Mouse (Mus musculus): Measurements from ENCODE around the gene Cep41. TPM values are rescaled to one million over a fixed set of nuclear protein-coding genes. Genes with fewer than 3 reads are reported as not detected.

Gene Cep41
- polyA plus RNA-seq, 1 experiment from 2014 or later: 43.2 TPM

- DNase-seq (ENCODE audit: low spot score): no peak
- ATAC-seq (ENCODE audit: insufficient number of reproducible peaks, low FRiP score, low TSS enrichment, low read depth): no peak
- H3K36me3 ChIP-seq (ENCODE audit: control insufficient read depth, insufficient read depth, low read length): no peaks in the 10 kb centered on the region
- peaks cover 17% of the 10 kb centered on the region for H3K4me1 ChIP-seq (ENCODE audit: control insufficient read depth, insufficient read depth, low read length)
- H3K4me2 ChIP-seq (ENCODE audit: low read depth, severe bottlenecking): no peak overlapping the region
- H3K27ac ChIP-seq (replicated peaks; ENCODE audit: low read depth, low read length): peak overlapping the region; percentile 74
- no peak overlapping the region for H3K9ac ChIP-seq (ENCODE audit: low read length)
- 72% methylated on average over 6 of the region's 6 CpGs for WGBS
- no peak overlapping the region for H3K4me3 ChIP-seq (ENCODE audit: low read depth, low read length)
- no peaks in the 10 kb centered on the region for H3K27me3 ChIP-seq (ENCODE audit: control insufficient read depth, insufficient read depth, low read length)
- no peaks in the 10 kb centered on the region for H3K9me3 ChIP-seq (ENCODE audit: control insufficient read depth, low read length)
Observed at GRCm38 (mm10) chr6:30703476-30703875, 9.9 kb upstream of the Cep41 start.

- Histone ChIP-seq H3K9me3 (ENCODE audit: control insufficient read depth, low read length) (no peaks in the 10 kb centered on the region), H3K4me3 (ENCODE audit: low read depth, low read length) (no peak overlapping the region), H3K4me1 (ENCODE audit: control insufficient read depth, insufficient read depth, low read length) (peaks cover 17% of the 10 kb centered on the region), H3K27me3 (ENCODE audit: control insufficient read depth, insufficient read depth, low read length) (no peaks in the 10 kb centered on the region), H3K36me3 (ENCODE audit: control insufficient read depth, insufficient read depth, low read length) (no peaks in the 10 kb centered on the region), H3K9ac (ENCODE audit: low read length) (no peak overlapping the region), H3K27ac (replicated peaks; ENCODE audit: low read depth, low read length) (peak overlapping the region; percentile 74), H3K4me2 (ENCODE audit: low read depth, severe bottlenecking) (no peak overlapping the region)
- 33% methylated on average over 6 of the region's 6 CpGs for WGBS
- DNase-seq (ENCODE audit: low spot score) (peak; percentile 70), ATAC-seq (ENCODE audit: insufficient number of reproducible peaks, low FRiP score, low TSS enrichment, low read depth) (0 out of 2 replicates have a peak, but pooled peaks have one; percentile 45)
Observed at GRCm38 (mm10) chr6:30702881-30703280, 9.3 kb upstream of the Cep41 start.

GRCm38 (mm10) chr6:30700182-30700581 lies 6.6 kb upstream of the Cep41 start:
- Histone ChIP-seq H3K36me3 (ENCODE audit: control insufficient read depth, insufficient read depth, low read length) (no peaks in the 10 kb centered on the region), H3K27ac (replicated peaks; ENCODE audit: low read depth, low read length) (peak overlapping the region; percentile 33; the same call in 1 of the 2 replicates), H3K4me1 (ENCODE audit: control insufficient read depth, insufficient read depth, low read length) (peaks cover 17% of the 10 kb centered on the region), H3K9me3 (ENCODE audit: control insufficient read depth, low read length) (no peaks in the 10 kb centered on the region), H3K9ac (ENCODE audit: low read length) (no peak overlapping the region), H3K4me3 (ENCODE audit: low read depth, low read length) (no peak overlapping the region), H3K4me2 (ENCODE audit: low read depth, severe bottlenecking) (no peak overlapping the region), H3K27me3 (ENCODE audit: control insufficient read depth, insufficient read depth, low read length) (no peaks in the 10 kb centered on the region)
- ATAC-seq (ENCODE audit: insufficient number of reproducible peaks, low FRiP score, low TSS enrichment, low read depth) (peak; percentile 33; the same call in 1 of the 2 replicates), DNase-seq (ENCODE audit: low spot score) (no peak)
- WGBS: 54% methylated on average over 6 of the region's 6 CpGs

GRCm38 (mm10) chr6:30698036-30698435 lies 4.5 kb upstream of the Cep41 start:
- H3K4me3 ChIP-seq (ENCODE audit: low read depth, low read length): no peak overlapping the region
- ATAC-seq (ENCODE audit: insufficient number of reproducible peaks, low FRiP score, low TSS enrichment, low read depth) (no peak), DNase-seq (ENCODE audit: low spot score) (no peak)
- no peaks in the 10 kb centered on the region for H3K27me3 ChIP-seq (ENCODE audit: control insufficient read depth, insufficient read depth, low read length)
- no peak overlapping the region for H3K9ac ChIP-seq (ENCODE audit: low read length)
- no peaks in the 10 kb centered on the region for H3K36me3 ChIP-seq (ENCODE audit: control insufficient read depth, insufficient read depth, low read length)
- H3K4me1 ChIP-seq (ENCODE audit: control insufficient read depth, insufficient read depth, low read length): peaks cover 12% of the 10 kb centered on the region
- H3K9me3 ChIP-seq (ENCODE audit: control insufficient read depth, low read length): no peaks in the 10 kb centered on the region
- no peak overlapping the region for H3K27ac ChIP-seq (replicated peaks; ENCODE audit: low read depth, low read length)
- WGBS: 92% methylated on average over 4 of the region's 4 CpGs
- no peak overlapping the region for H3K4me2 ChIP-seq (ENCODE audit: low read depth, severe bottlenecking)

GRCm38 (mm10) chr6:30697464-30697863 lies 3.9 kb upstream of the Cep41 start:
- no peak for DNase-seq (ENCODE audit: low spot score)
- H3K36me3 ChIP-seq (ENCODE audit: control insufficient read depth, insufficient read depth, low read length): no peaks in the 10 kb centered on the region
- H3K27ac ChIP-seq (replicated peaks; ENCODE audit: low read depth, low read length): no peak overlapping the region
- no peak overlapping the region for H3K9ac ChIP-seq (ENCODE audit: low read length)
- H3K4me2 ChIP-seq (ENCODE audit: low read depth, severe bottlenecking): no peak overlapping the region
- H3K4me1 ChIP-seq (ENCODE audit: control insufficient read depth, insufficient read depth, low read length): peaks cover 12% of the 10 kb centered on the region
- no peak for ATAC-seq (ENCODE audit: insufficient number of reproducible peaks, low FRiP score, low TSS enrichment, low read depth)
- 60% methylated on average over 5 of the region's 5 CpGs for WGBS
- H3K9me3 ChIP-seq (ENCODE audit: control insufficient read depth, low read length): no peaks in the 10 kb centered on the region
- H3K27me3 ChIP-seq (ENCODE audit: control insufficient read depth, insufficient read depth, low read length): no peaks in the 10 kb centered on the region
- H3K4me3 ChIP-seq (ENCODE audit: low read depth, low read length): no peak overlapping the region

GRCm38 (mm10) chr6:30695124-30695523 lies 1.6 kb upstream of the Cep41 start:
- Histone ChIP-seq H3K36me3 (ENCODE audit: control insufficient read depth, insufficient read depth, low read length) (no peaks in the 10 kb centered on the region), H3K4me1 (ENCODE audit: control insufficient read depth, insufficient read depth, low read length) (peaks cover 7% of the 10 kb centered on the region), H3K27ac (replicated peaks; ENCODE audit: low read depth, low read length) (no peak overlapping the region), H3K9ac (ENCODE audit: low read length) (no peak overlapping the region), H3K4me3 (ENCODE audit: low read depth, low read length) (no peak overlapping the region), H3K9me3 (ENCODE audit: control insufficient read depth, low read length) (no peaks in the 10 kb centered on the region), H3K4me2 (ENCODE audit: low read depth, severe bottlenecking) (no peak overlapping the region), H3K27me3 (ENCODE audit: control insufficient read depth, insufficient read depth, low read length) (no peaks in the 10 kb centered on the region)
- DNase-seq (ENCODE audit: low spot score) (no peak), ATAC-seq (ENCODE audit: insufficient number of reproducible peaks, low FRiP score, low TSS enrichment, low read depth) (no peak)
- 89% methylated on average over 8 of the region's 8 CpGs for WGBS

- no peaks in the 10 kb centered on the region for H3K9me3 ChIP-seq (ENCODE audit: control insufficient read depth, low read length)
- no peaks in the 10 kb centered on the region for H3K36me3 ChIP-seq (ENCODE audit: control insufficient read depth, insufficient read depth, low read length)
- H3K9ac ChIP-seq (ENCODE audit: low read length): no peak overlapping the region
- ATAC-seq (ENCODE audit: insufficient number of reproducible peaks, low FRiP score, low TSS enrichment, low read depth) (0 out of 2 replicates have a peak, but pooled peaks have one; percentile 15), DNase-seq (ENCODE audit: low spot score) (no peak)
- peaks cover 3% of the 10 kb centered on the region; the same call in 1 of the 2 replicates for H3K4me1 ChIP-seq (ENCODE audit: control insufficient read depth, insufficient read depth, low read length)
- H3K27me3 ChIP-seq (ENCODE audit: control insufficient read depth, insufficient read depth, low read length): no peaks in the 10 kb centered on the region
- peak overlapping the region; percentile 29; the same call in 1 of the 2 replicates for H3K4me2 ChIP-seq (ENCODE audit: low read depth, severe bottlenecking)
- 45% methylated on average over 6 of the region's 6 CpGs for WGBS
- H3K27ac ChIP-seq (replicated peaks; ENCODE audit: low read depth, low read length): peak overlapping the region; percentile 97
- H3K4me3 ChIP-seq (ENCODE audit: low read depth, low read length): no peak overlapping the region
Observed at GRCm38 (mm10) chr6:30694209-30694608, 660 bp upstream of the Cep41 start.

- H3K27ac ChIP-seq (replicated peaks; ENCODE audit: low read depth, low read length): peak overlapping the region; percentile 97
- H3K27me3 ChIP-seq (ENCODE audit: control insufficient read depth, insufficient read depth, low read length): no peaks in the 10 kb centered on the region
- 84% methylated on average over 5 of the region's 5 CpGs for WGBS
- no peaks in the 10 kb centered on the region for H3K36me3 ChIP-seq (ENCODE audit: control insufficient read depth, insufficient read depth, low read length)
- no peaks in the 10 kb centered on the region for H3K9me3 ChIP-seq (ENCODE audit: control insufficient read depth, low read length)
- peak overlapping the region; percentile 35; the same call in 1 of the 2 replicates for H3K4me3 ChIP-seq (ENCODE audit: low read depth, low read length)
- peak overlapping the region; percentile 52 for H3K4me2 ChIP-seq (ENCODE audit: low read depth, severe bottlenecking)
- H3K4me1 ChIP-seq (ENCODE audit: control insufficient read depth, insufficient read depth, low read length): peaks cover 3% of the 10 kb centered on the region; the same call in 1 of the 2 replicates
- no peak for DNase-seq (ENCODE audit: low spot score)
- ATAC-seq (ENCODE audit: insufficient number of reproducible peaks, low FRiP score, low TSS enrichment, low read depth): no peak
- H3K9ac ChIP-seq (ENCODE audit: low read length): peak overlapping the region; percentile 77
Observed at GRCm38 (mm10) chr6:30692826-30693225, 723 bp downstream of the Cep41 start.

- ATAC-seq (ENCODE audit: insufficient number of reproducible peaks, low FRiP score, low TSS enrichment, low read depth): no peak
- WGBS: 91% methylated on average over 7 of the region's 7 CpGs
- Histone ChIP-seq H3K4me1 (ENCODE audit: control insufficient read depth, insufficient read depth, low read length) (peaks cover 11% of the 10 kb centered on the region), H3K27me3 (ENCODE audit: control insufficient read depth, insufficient read depth, low read length) (no peaks in the 10 kb centered on the region), H3K4me3 (ENCODE audit: low read depth, low read length) (no peak overlapping the region), H3K27ac (replicated peaks; ENCODE audit: low read depth, low read length) (0 out of 2 replicates have a peak overlapping the region, but pooled peaks have one; percentile 14), H3K36me3 (ENCODE audit: control insufficient read depth, insufficient read depth, low read length) (no peaks in the 10 kb centered on the region), H3K4me2 (ENCODE audit: low read depth, severe bottlenecking) (no peak overlapping the region), H3K9ac (ENCODE audit: low read length) (no peak overlapping the region), H3K9me3 (ENCODE audit: control insufficient read depth, low read length) (no peaks in the 10 kb centered on the region)
- DNase-seq (ENCODE audit: low spot score): no peak
Observed at GRCm38 (mm10) chr6:30687198-30687597, 6.4 kb downstream of the Cep41 start.

Data from limb, embryonic 11.5 days (tissue).